Mouse (Mus musculus) intestine, embryonic 14.5 days (tissue): ENCODE measurements around the gene Galp. TPM values are rescaled to one million over a fixed set of nuclear protein-coding genes. Genes with fewer than 3 reads are reported as not detected.

Experiments used
- ATAC-seq: fragments of 200-750 bp; cut with Nextera tagmentation; replicated peaks from 2 replicates; pipeline ENCODE4 v1.8.0; 2017; ENCODE audit warnings: low read depth, moderate number of reproducible peaks, moderate TSS enrichment, moderate library complexity; ENCODE audit not compliant: low FRiP score, low TSS enrichment
- DNase-seq: peaks from one replicate; pipeline ENCODE4 v3.0.0-alpha.2; 2018; ENCODE audit warnings: low spot score
- H3K27ac ChIP-seq: fragments of 300-500 bp; sonication (generic); 2 replicates; pipeline ENCODE4 v1.5.1; 2014; ENCODE audit warnings: low read depth, mild to moderate bottlenecking, control low read depth
- H3K27me3 ChIP-seq: fragments of 300-500 bp; sonication (generic); replicated peaks from 2 replicates; pipeline ENCODE4 v1.6.1; 2014; ENCODE audit warnings: low read length, control low read depth; ENCODE audit not compliant: control insufficient read depth, insufficient read depth
- H3K36me3 ChIP-seq: fragments of 300-500 bp; sonication (generic); 2 replicates; pipeline ENCODE4 v1.6.1; 2014; ENCODE audit warnings: low read length, control low read depth; ENCODE audit not compliant: control insufficient read depth, insufficient read depth
- H3K4me1 ChIP-seq: fragments of 300-500 bp; sonication (generic); replicated peaks from 2 replicates; pipeline ENCODE4 v1.6.1; 2014; ENCODE audit warnings: low read length, control low read depth, mixed read lengths; ENCODE audit not compliant: control insufficient read depth, insufficient read depth
- H3K4me2 ChIP-seq: fragments of 300-500 bp; sonication (generic); 2 replicates; pipeline ENCODE4 v1.6.1; 2014; ENCODE audit warnings: low read length
- H3K4me3 ChIP-seq: fragments of 300-500 bp; sonication (generic); 2 replicates; pipeline ENCODE4 v1.5.1; 2014; ENCODE audit warnings: low read depth, low read length, control low read depth, mixed read lengths
- H3K9ac ChIP-seq: fragments of 300-500 bp; sonication (generic); 2 replicates; pipeline ENCODE4 v1.6.1; 2014; ENCODE audit warnings: mild to moderate bottlenecking, low read length
- H3K9me3 ChIP-seq: fragments of 300-500 bp; sonication (generic); 2 replicates; pipeline ENCODE4 v1.6.1; 2016; ENCODE audit warnings: low read length, control low read depth; ENCODE audit not compliant: control insufficient read depth
- WGBS: fragments of 180-500 bp; shearing (Covaris S2); extraction: QIAGEN DNeasy Blood & Tissue Kit; methylation state at CpG from one replicate; pipeline ENCODE4 v1.1.7; 2014; 5-methylcytosine and 5-hydroxymethylcytosine counted together
- polyA plus RNA-seq: library from polyadenylated mRNA; unstranded; fragments of >200 nt; fragmentation: Nextera tagmentation; extraction: Ambion mirVana; gene quantifications from 2 replicates; pipeline ENCODE4 v1.2.1, GENCODE M21; 2014

Gene Galp
- polyA plus RNA-seq, result not detected in 2 replicates

GRCm38 (mm10) chr7:6196790-6197189 is at the start of gene Galp:
Gene Galp (plus strand): TSS chr7:6197090.
- Histone ChIP-seq H3K27ac (no peak within 1 kb of the TSS), H3K27me3 (no peaks in the 10 kb centered on the region), H3K4me2 (no peak within 1 kb of the TSS), H3K9ac (no peak within 1 kb of the TSS), H3K36me3 (no peaks in the 10 kb centered on the region), H3K9me3 (0 out of 2 replicates have a peak, but pooled peaks cover 2% of the 10 kb centered on the region), H3K4me3 (no peak within 1 kb of the TSS), H3K4me1 (no peaks in the 10 kb centered on the region)
- ATAC-seq, result no peak
- WGBS, result 51% methylated on average over 3 of the region's 3 CpGs
- DNase-seq, result no peak

- Histone ChIP-seq H3K27me3 (no peaks in the 10 kb centered on the region), H3K27ac (no peak overlapping the region), H3K4me1 (peaks cover 2% of the 10 kb centered on the region; the same call in 1 of the 2 replicates), H3K36me3 (no peaks in the 10 kb centered on the region), H3K4me3 (no peak overlapping the region), H3K9ac (no peak overlapping the region), H3K4me2 (no peak overlapping the region), H3K9me3 (no peaks in the 10 kb centered on the region)
- DNase-seq, result no peak
- ATAC-seq, result no peak
- 62% methylated on average over 5 of the region's 5 CpGs for WGBS
Measured at GRCm38 (mm10) chr7:6147688-6148087, 49.2 kb upstream of the Galp start.

- Histone ChIP-seq H3K9me3 (no peaks in the 10 kb centered on the region), H3K4me2 (no peak overlapping the region), H3K36me3 (no peaks in the 10 kb centered on the region), H3K9ac (no peak overlapping the region), H3K27ac (no peak overlapping the region), H3K4me3 (no peak overlapping the region), H3K4me1 (peaks cover 12% of the 10 kb centered on the region; the same call in 1 of the 2 replicates), H3K27me3 (no peaks in the 10 kb centered on the region)
- DNase-seq (no peak), ATAC-seq (no peak)
- 79% methylated on average over 1 of the region's 1 CpGs for WGBS
Measured at GRCm38 (mm10) chr7:6151266-6151665, 45.6 kb upstream of the Galp start.

GRCm38 (mm10) chr7:6152036-6152435 is 44.9 kb upstream of the Galp start:
- H3K36me3 ChIP-seq, result no peaks in the 10 kb centered on the region
- DNase-seq (no peak), ATAC-seq (no peak)
- peaks cover 13% of the 10 kb centered on the region; the same call in 1 of the 2 replicates for H3K4me1 ChIP-seq
- H3K9ac ChIP-seq, result no peak overlapping the region
- no peak overlapping the region for H3K27ac ChIP-seq
- no peaks in the 10 kb centered on the region for H3K9me3 ChIP-seq
- no peak overlapping the region for H3K4me2 ChIP-seq
- 87% methylated on average over 3 of the region's 3 CpGs for WGBS
- no peaks in the 10 kb centered on the region for H3K27me3 ChIP-seq
- H3K4me3 ChIP-seq, result no peak overlapping the region

GRCm38 (mm10) chr7:6153131-6153530 is 43.8 kb upstream of the Galp start:
- H3K36me3 ChIP-seq, result no peaks in the 10 kb centered on the region
- H3K9me3 ChIP-seq, result no peaks in the 10 kb centered on the region
- no peak overlapping the region for H3K4me3 ChIP-seq
- ATAC-seq, result no peak
- H3K27me3 ChIP-seq, result no peaks in the 10 kb centered on the region
- WGBS, result 93% methylated on average over 3 of the region's 3 CpGs
- no peak overlapping the region for H3K4me2 ChIP-seq
- no peak overlapping the region for H3K9ac ChIP-seq
- DNase-seq, result no peak
- no peak overlapping the region for H3K27ac ChIP-seq
- peaks cover 13% of the 10 kb centered on the region; the same call in 1 of the 2 replicates for H3K4me1 ChIP-seq

GRCm38 (mm10) chr7:6154164-6154563 is 42.7 kb upstream of the Galp start:
- H3K4me2 ChIP-seq, result peak overlapping the region; percentile 74
- H3K9me3 ChIP-seq, result no peaks in the 10 kb centered on the region
- H3K4me1 ChIP-seq, result peaks cover 13% of the 10 kb centered on the region; the same call in 1 of the 2 replicates
- H3K4me3 ChIP-seq, result peak overlapping the region; percentile 82; the same call in 1 of the 2 replicates
- no peaks in the 10 kb centered on the region for H3K36me3 ChIP-seq
- H3K27ac ChIP-seq, result peak overlapping the region; percentile 82; the same call in 1 of the 2 replicates
- WGBS, result 77% methylated on average over 5 of the region's 5 CpGs
- peak overlapping the region; percentile 94 for H3K9ac ChIP-seq
- DNase-seq, result no peak
- ATAC-seq, result no peak
- no peaks in the 10 kb centered on the region for H3K27me3 ChIP-seq

- Histone ChIP-seq H3K4me3 (peak overlapping the region; percentile 82), H3K9me3 (no peaks in the 10 kb centered on the region), H3K4me2 (peak overlapping the region; percentile 74), H3K4me1 (peaks cover 13% of the 10 kb centered on the region; the same call in 1 of the 2 replicates), H3K36me3 (no peaks in the 10 kb centered on the region), H3K9ac (peak overlapping the region; percentile 94), H3K27ac (peak overlapping the region; percentile 82), H3K27me3 (no peaks in the 10 kb centered on the region)
- under 1% methylated on average over 80 of the region's 85 CpGs for WGBS
- ATAC-seq (peak; percentile 76), DNase-seq (peak; percentile 94)
Measured at GRCm38 (mm10) chr7:6155031-6155872, 41.6 kb upstream of the Galp start.

- Histone ChIP-seq H3K9me3 (no peaks in the 10 kb centered on the region), H3K27me3 (no peaks in the 10 kb centered on the region), H3K4me2 (peak within 1 kb of the TSS; percentile 74), H3K4me3 (peak within 1 kb of the TSS; percentile 82), H3K36me3 (no peaks in the 10 kb centered on the region), H3K27ac (peak within 1 kb of the TSS; percentile 82), H3K9ac (peak within 1 kb of the TSS; percentile 94), H3K4me1 (peaks cover 13% of the 10 kb centered on the region; the same call in 1 of the 2 replicates)
- DNase-seq, result peak; percentile 94
- under 1% methylated on average over 54 of the region's 54 CpGs for WGBS
- peak; percentile 96 for ATAC-seq
Measured at GRCm38 (mm10) chr7:6155901-6156411, 40.9 kb upstream of the Galp start, which contains the start of gene Zfp787. Gene Zfp787 (minus strand): TSS chr7:6155997.
